Mouse (Mus musculus): ENCODE results near the gene Taf3.

- TF ChIP-seq CTCF (IDR thresholded peaks at IDR 0.05; ENCODE audit: low read depth, low read length) (no peak), GATA1 (IDR thresholded peaks at IDR 0.05; ENCODE audit: borderline replicate concordance, low read length) (no peak)
Observed at GRCm38 (mm10) chr2:10080310-10081010, 32.1 kb upstream of the Taf3 start, which contains the start of the genes Atp5c1 and Kin.

Data from G1E (cell line).